Mouse (Mus musculus) lung, adult 2 months (tissue): ENCODE data around the gene Myo1c.

Experiments used
- CTCF ChIP-seq: fragments of 200-500 bp; IDR thresholded peaks from 2 replicates; pipeline ENCODE4 v1.5.1; 2011; ENCODE audit warnings: mild to moderate bottlenecking, low read length, control low read depth; ENCODE audit not compliant: insufficient read depth
- POLR2A ChIP-seq: fragments of 200-500 bp; IDR thresholded peaks from 2 replicates; pipeline ENCODE4 v1.6.1; 2011; ENCODE audit warnings: low read depth, mild to moderate bottlenecking, control low read depth, low read length, borderline replicate concordance; ENCODE audit errors: extremely low read depth

GRCm38 (mm10) chr11:75610021-75610420 is 40.3 kb upstream of the Myo1c start:
- no peak for TF ChIP-seq POLR2A
- no peak for TF ChIP-seq CTCF
